Mouse (Mus musculus) MEL (cell line): Measurements from ENCODE around the gene Gemin5.

Source experiments
- USF1 ChIP-seq: IDR thresholded peaks from 2 replicates; pipeline ENCODE4 v1.6.1; 2014; ENCODE audit warnings: low read depth, mild to moderate bottlenecking, inconsistent platforms, low read length, improper control_type of control experiment, moderate library complexity
- ZC3H11A ChIP-seq: IDR thresholded peaks from 2 replicates; pipeline ENCODE4 v1.6.1; 2012; ENCODE audit warnings: low read depth, mild to moderate bottlenecking, inconsistent platforms, low read length, improper control_type of control experiment

- no peak for TF ChIP-seq ZC3H11A
- TF ChIP-seq USF1, result no peak
Observed at GRCm38 (mm10) chr11:58169666-58170065, 1.3 kb upstream of the Gemin5 start.
